Mouse (Mus musculus) CD4-positive helper T cell, adult 2 months (primary cell): ENCODE measurements around the gene Bach2.

Source experiments
- DNase-seq: peaks from one replicate; pipeline ENCODE4 v3.0.0-alpha.2; 2012; ENCODE audit warnings: low read depth, missing footprints, low spot score

Bach2 gene

GRCm38 (mm10) chr4:32293686-32294265, 55.2 kb downstream of the Bach2 start:
- no peak for DNase-seq

- no peak for DNase-seq
Observed at GRCm38 (mm10) chr4:32297071-32297671, 58.6 kb downstream of the Bach2 start.

GRCm38 (mm10) chr4:32299221-32299620, 60.6 kb downstream of the Bach2 start:
- no peak for DNase-seq

DNA sequence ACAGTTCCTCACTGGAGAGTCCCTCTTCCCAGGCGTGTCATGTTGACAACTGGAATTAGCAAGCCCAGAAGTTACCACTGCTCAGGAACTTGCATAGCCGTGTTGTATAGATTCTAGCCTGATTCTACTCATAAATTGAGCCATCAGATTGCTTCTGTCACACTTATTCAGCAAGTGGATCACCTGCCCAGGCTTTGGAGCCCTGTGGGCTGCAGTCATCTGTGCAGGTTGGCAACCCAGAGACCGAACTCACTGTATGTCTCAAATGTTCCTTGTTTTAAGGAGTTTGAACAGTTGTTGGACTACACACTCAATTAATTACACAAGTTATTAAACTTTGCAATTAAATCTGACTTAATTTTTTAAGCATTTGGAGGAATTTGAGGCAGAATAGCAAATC, 61.4 kb downstream of the Bach2 start:
- DNase-seq, result no peak

DNA sequence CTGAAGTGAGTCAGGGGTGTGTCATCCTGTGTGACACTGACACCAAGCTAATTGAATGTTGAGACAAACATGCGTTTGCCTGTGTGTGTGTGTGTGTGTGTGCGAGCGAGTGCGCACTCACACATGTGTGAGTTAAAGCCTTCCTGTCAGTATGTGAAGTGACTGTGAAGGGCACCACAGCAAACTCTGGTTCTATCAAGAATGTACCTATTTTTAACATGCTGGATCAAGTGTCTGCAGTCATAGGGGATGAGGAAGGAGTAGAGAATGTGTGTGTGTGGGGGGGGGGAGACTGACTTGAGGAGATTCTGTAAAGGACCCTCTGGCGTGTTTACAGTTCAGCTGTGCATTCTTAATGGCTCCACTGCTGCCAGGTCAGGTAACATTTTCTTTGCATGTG, 64.1 kb downstream of the Bach2 start:
- peak; percentile 40 for DNase-seq

DNA sequence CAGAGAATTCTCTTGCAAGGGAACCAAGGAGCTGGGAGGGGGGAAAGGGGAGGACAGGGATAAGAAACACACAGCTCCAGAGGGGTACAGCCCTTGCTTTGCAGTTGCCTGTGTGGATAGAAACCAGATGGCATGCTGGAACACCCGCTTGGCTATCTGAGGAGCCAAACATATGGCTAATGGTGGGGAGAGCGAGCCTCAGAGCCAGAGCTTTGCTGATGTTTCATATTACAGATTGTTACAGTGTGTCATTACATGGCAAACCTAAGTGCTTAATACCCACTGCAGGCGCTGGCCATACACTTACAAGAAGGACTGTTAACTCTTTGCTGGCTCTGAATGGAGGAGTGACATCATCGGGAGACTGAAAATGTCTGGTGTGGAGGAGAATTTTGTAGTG, 64.5 kb downstream of the Bach2 start:
- no peak for DNase-seq

GRCm38 (mm10) chr4:32303674-32304073, 65.1 kb downstream of the Bach2 start:
- DNase-seq, result no peak

DNA sequence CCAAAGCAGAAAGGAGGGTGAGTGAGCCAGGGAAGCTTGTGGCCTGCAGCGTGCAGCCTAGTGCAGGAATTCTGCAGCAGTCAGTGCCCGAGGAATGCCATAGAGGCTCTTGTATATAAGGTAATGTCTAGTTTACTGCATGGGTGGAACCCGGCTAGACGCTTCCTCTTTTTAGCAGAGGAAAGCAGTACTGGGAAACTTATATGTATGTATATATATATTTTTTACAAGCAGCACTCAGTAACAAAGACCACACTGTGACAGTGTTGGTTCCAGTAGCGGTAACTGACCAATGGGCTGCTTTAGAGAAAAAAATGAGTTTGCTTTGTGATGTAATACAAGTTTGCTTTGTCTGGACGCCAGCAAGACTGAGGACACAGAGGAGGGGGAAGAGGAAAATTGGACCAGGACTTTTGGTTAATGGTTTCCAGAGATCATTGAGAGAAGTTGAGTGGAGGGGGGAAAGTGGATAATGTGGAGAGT, 65.7 kb downstream of the Bach2 start:
- no peak for DNase-seq

- DNase-seq, result no peak
Observed at GRCm38 (mm10) chr4:32305036-32305615, 66.5 kb downstream of the Bach2 start.

DNA sequence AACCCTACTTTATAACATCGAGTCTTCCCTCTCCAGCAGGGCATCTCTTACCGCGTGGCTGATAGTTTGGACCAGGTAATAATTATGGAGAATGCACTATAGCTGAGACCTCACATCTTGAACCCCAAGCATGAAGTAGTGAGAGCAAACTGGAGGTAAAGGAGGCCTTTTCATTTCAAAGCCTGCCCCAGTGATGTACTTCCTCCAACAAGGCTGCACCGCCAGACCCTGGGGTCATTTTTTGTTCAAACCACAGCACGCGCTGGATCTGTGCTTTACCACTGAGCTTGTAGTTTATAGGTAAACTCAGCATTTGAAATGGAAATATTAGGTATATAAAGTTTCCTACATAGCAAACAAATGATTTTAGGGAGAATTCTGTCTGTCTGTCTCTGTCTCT, 67.1 kb downstream of the Bach2 start:
- no peak for DNase-seq

- DNase-seq, result no peak
Observed at GRCm38 (mm10) chr4:32306169-32306792, 67.7 kb downstream of the Bach2 start.

DNA sequence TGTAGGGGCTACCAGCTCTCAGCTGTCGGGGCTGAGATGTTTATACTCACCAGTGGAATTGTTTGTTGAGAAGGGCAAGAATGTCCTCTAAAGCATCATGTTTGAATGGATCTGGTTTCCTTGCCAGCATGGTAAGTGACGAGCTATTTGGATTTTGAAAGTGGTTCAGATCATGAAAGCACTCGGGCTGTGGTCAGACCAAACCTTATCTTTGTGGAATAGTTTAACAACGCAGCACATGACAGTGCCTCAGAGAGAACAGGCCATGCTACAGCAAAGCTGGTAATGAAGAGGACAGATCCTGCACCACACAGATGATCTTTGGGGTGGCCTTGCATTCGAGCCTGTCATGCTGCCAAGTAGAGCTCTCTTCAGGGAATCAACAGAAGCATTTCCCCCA, 68.6 kb downstream of the Bach2 start:
- peak; percentile 36 for DNase-seq

DNA sequence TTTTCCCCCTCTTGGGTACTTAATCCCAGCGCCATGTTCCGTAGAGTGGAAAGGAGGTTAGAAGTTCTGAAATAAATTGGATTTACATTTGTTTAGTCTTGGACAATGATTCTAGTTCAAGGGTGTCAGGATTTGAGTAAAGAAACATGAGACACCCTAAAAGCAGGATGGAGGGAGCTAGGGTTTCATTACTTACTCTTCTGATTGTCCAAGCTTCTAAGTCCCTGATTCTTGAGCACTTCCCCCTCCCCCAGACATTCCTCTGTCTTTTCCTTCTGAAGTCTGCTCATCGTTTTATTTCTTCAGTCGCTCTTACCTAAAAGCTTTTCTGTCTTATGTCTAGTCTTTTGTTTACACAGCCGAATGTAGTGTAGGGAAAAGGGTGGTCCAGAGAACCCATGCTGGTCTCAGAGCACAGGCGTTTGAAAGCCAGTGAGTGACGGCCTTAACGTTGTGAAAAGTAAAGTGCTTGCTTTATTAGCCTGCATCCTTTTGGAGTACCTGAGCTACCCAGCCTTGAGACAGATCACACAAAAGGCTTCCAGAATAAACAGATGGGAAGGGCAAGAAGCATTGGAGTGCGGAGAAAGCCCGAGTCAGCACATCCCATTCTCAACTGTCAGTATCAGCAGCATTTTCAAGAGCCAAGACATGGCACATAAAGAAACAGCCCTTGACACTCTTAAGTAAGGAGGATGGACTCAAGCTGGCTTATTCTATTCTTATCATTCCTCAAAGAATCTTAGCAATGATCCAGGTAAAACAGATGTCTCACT, 73.8 kb downstream of the Bach2 start:
- no peak for DNase-seq

DNA sequence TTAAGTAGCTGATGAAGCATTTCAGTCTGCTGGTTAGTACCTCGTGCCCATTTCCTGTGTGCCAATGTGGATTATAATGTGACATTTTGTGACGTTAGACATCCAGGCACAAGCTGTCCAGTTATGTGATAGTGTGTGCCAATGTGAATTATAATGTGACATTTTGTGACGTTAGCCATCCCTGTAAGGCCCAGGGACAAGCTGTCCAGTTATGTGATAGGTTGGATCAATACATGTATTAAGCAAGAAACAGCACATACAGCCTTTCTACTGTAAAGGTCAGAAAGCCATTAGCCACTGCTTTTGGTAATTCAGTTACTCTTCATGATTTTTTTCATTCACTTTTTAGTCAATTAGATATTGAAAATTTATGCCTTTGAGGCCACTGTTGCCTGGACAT, 76.3 kb downstream of the Bach2 start:
- DNase-seq, result no peak

GRCm38 (mm10) chr4:32318608-32319007, 80.0 kb downstream of the Bach2 start:
- no peak for DNase-seq

DNA sequence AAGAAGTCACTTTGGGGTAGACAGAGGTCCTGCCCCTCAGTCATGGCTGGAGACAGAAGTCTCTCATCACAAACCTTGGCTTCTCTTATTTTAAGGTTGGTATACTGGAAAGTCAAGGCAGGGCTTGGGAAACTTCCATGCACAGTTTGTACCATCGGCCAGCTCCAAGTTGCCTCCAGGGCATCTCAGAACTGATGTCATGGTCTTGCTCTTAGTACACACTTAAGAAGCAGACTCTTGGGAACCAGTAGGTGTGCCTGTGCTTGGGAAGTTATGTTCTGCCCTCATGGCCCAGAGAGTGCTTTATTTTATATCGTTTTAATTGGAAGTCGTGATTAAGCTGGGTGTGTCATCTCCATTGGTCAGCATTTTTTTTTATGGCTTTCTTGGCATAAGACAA, 80.7 kb downstream of the Bach2 start:
- DNase-seq, result no peak

DNA sequence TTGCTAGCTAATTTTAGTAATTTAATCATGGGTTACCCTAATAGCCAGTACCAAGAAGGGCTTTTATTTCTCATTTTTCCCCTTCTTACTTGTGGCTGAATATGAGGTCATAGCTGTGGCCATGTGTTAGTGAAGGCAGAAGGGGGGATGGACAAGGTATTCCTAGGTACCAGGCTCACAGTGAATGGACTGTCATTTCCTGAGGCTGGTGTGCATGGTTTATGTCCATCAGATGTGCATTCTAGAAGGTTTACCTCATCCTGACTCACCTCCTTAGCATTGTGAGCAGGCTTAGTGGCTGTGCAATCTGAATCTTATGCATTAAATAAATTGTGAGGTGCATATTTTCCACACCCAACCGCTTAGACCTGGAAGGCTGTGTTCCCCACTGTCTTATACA, 81.4 kb downstream of the Bach2 start:
- DNase-seq, result no peak

- DNase-seq, result no peak
Observed at GRCm38 (mm10) chr4:32324111-32324510, 85.5 kb downstream of the Bach2 start.

DNA sequence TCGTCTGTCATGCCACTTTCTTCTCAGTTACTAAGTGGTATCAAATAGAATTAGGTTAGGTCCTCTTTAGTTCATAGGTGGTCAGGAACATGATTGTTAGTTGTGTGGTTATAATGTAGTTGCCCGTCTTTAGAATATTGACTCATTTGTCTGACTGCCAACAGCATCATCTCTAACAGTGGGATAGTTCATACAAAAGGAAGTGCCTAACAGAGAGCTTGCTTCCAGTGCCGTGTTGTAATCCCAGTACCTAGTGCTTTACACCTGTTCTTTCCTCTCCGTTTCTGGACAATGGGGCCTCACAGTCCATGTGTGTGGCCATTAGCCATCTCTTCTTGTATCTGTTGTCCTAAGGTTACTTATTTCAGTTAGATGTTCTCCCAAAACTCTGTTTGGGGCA, 86.4 kb downstream of the Bach2 start:
- no peak for DNase-seq

GRCm38 (mm10) chr4:32325596-32325995, 87.0 kb downstream of the Bach2 start:
- no peak for DNase-seq

- DNase-seq, result no peak
Observed at GRCm38 (mm10) chr4:32326279-32326678, 87.7 kb downstream of the Bach2 start.

DNA sequence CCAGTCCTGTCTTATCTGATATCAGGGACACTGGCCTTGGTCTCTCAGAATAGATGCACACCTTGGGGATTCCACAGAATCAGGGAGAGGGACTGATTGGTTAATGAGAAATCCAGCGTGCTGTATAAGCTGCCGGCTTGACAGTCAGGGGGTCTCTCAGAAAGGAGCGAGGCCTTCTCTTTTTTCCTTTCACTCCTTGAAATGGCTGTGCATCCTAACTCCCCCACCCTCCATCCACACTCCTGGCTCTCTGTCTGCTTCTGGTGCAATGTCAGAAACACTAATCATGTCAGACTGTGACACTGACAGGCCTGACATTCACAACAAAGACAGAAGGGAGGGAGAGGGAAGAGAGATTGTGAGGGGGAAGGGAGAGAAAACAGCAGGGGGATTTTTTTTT, 88.3 kb downstream of the Bach2 start:
- no peak for DNase-seq
